Mouse (Mus musculus): ENCODE data around the gene Il4i1. TPM values are rescaled to one million over a fixed set of nuclear protein-coding genes. Genes with fewer than 3 reads are reported as not detected.

Gene Il4i1
- total RNA-seq (2015) (0.38 and 1.9 TPM in 2 replicates), total RNA-seq (2017) (1.5 TPM in 1 of 2 replicates, not detected in the other)

GRCm38 (mm10) chr7:44815721-44816469 is at the start of gene Il4i1, which contains the start of gene Nup62:
Gene Il4i1 (plus strand): TSS chr7:44816387.
Gene Nup62 (plus strand): TSS chr7:44816088.
- ATAC-seq (ENCODE audit: poor library complexity, severe bottlenecking) = peak; percentile 92

- ATAC-seq (ENCODE audit: poor library complexity, severe bottlenecking) = no peak
Measured at GRCm38 (mm10) chr7:44768129-44768528, 48.1 kb upstream of the Il4i1 start.

DNA sequence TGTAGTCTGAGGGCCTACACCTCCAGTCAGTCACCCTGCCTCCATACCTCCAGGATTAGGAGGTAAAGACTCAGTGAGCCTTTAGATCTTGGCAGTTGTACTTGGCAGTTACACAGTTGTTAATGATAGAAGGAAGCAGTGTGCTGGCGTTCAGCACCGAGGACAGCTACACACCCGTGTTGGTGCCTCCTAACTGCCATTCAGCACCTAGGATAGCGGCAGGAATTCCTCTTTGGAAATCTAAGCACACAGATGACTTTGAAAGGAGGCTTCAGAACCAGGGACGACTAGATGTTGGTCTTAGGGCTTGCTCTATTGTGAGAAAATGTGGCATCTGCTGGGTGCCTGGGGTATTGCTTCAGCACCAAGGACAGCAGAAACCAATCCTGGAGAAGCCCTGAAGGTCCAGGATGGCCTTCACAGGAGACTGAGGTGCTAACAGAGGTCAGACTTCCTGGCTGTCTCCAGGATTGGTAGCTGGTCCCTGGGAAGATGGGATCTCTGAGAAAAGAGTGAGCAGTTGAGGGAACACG is 46.1 kb upstream of the Il4i1 start:
- ATAC-seq (ENCODE audit: poor library complexity, severe bottlenecking) = no peak

DNA sequence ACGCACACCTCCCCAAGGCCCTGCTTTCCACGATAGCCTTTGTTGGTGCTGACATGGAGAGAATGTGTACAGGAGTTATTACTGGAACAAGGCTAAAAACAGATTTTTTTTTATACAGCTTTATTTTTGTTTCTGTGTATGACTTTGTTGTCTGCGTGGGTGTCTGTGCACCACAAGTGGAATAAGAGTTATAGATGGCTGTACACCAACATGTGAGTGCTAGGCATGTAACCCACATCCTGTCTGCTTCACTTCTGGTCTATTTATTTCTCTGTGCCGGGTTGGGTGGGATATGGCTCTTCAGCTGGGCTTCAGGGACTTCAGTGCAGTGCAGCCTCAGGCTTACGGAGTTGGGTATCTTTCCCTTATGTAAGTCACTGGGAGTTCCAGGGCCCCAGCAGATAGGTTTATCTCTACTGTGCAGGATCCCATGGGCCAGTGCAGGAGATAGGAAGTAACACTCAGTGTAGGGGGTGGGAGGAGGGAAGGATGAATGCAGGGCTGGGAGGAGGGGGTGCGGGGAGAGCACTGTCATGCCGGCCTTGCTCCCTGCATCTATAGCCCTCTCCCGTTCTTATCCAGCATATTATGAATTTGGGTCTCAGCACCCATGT is 43.5 kb upstream of the Il4i1 start:
- ATAC-seq (ENCODE audit: poor library complexity, severe bottlenecking) = no peak

DNA sequence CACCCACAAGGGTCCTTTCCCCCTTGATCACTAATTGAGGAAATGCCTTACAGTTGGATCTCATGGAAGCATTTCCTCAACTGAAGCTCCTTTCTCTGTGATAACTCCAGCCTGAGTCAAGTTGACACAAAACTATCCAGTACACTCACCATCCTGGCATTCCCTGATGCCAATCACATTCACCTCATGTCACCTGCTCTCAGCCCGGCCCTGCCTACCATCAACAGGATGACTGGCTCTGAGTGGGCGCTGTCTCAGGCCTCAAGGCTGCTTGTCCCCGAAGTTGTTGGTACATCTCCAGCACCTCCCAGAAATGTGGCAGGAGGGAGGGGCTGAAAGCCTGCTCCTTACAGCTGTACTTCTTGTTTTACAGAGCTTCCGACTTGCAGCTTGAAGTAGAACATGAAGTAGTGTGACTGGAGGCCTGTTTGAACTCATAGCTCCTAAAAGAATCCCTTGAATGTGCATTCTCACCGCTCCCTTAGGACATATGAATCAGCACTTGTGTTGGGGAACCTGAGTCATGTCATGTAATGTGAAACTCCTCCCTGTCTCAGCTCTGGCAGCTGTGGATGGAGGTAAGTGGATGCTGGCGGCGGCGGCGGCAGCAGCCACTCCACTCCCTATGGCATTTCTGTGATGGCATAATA is 39.2 kb upstream of the Il4i1 start:
- no peak for ATAC-seq (ENCODE audit: poor library complexity, severe bottlenecking)

DNA sequence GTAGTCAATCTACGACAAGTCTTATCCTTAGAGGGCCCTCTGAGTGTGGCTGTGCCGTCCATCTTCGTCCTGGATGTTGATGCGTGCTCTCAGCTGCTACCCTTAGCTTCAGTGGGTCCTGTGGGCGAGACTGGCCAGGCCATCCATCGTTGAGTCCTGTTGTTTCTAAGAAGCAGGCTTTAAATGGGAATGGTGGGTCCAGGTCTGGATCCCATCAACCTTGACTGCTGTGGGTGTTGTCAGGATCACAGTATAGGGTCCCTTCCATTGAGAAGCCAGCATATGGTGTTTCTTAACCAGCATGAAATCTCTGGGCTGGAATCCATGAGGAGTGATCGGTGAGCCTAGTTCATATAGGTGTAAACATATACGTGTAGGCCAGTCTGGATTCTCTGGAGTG is 36.1 kb upstream of the Il4i1 start:
- no peak for ATAC-seq (ENCODE audit: poor library complexity, severe bottlenecking)

- no peak for ATAC-seq (ENCODE audit: poor library complexity, severe bottlenecking)
Measured at GRCm38 (mm10) chr7:44789531-44789930, 26.7 kb upstream of the Il4i1 start.

GRCm38 (mm10) chr7:44790066-44790465 is 26.1 kb upstream of the Il4i1 start:
- no peak for ATAC-seq (ENCODE audit: poor library complexity, severe bottlenecking)

DNA sequence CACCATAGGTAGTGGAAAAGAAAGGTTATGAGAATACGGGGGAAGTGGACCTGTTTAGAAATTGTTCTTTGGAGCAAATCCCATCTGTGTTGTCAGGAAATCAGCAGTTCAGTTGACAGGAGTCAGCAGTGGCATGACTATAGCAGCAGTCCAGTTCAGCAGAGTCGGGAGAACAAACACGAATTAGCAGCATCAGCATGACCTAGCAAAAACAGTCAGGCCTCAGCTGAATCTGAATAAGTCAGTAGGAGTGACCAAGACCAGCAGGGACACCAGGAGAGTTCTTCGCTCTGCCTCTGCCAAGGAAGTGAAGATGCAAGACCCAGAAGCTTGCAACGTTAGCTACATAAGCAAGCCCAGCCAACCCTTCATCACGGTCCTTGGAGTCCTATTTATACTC is 23.4 kb upstream of the Il4i1 start:
- ATAC-seq (ENCODE audit: poor library complexity, severe bottlenecking) = no peak

DNA sequence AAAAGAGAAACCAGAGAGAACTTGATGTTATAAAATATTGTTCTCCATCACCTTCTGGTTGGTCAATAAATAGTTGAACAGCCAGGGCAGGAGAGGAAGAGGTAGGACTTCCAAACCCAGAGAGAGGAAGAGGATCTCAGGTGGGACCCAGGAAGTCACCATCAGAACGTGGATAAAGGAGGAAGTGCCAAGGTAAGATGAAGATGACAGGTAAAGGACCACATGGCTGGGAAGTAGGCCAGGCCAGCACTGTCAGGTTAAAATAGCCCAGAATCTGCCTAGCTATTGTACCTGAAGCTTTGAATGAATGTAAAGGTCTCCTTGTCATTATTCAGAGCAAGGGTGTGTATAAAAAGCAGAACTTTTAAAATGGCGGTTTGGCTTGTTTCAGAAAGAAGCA is 7.3 kb upstream of the Il4i1 start:
- no peak for ATAC-seq (ENCODE audit: poor library complexity, severe bottlenecking)

DNA sequence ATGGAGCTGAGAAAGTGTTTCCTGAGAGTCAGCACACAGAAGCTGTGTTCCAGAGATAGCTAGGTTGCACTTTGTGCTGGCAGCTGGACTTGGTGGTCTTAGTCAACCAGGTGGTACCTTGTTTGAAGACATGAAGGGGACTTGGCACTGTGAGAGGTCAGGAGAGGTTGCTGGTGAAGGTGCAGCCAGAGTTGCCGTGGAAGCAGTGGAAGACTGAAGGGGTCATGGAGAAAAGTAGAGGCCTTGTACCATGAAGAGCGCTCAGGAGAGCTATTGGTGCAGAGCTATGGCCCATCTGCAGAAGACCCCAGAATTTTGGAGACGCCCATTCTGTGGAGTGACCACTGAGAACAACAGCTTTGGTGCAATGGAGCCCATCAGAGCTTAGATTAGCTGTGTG is 6.7 kb upstream of the Il4i1 start:
- no peak for ATAC-seq (ENCODE audit: poor library complexity, severe bottlenecking)

DNA sequence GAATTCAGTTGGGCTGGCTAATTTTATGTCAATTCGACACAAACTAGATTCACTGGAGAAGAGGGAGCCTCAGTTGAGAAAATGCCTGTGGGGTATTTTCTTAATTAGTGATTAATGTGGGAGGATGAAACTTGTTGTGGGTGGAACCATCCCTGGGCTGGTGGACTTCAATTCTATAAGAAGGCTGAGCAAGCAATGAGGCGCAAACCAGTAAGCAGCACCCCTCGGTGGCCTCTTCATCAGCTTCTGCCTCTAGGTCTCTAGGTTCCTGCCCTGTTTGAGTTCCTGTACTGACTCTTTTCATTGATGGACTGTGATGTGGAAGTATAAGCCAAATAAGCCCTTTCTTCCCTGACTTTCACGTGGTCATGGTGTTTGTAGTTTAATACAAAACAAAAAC is 5.8 kb upstream of the Il4i1 start:
- ATAC-seq (ENCODE audit: poor library complexity, severe bottlenecking) = no peak

GRCm38 (mm10) chr7:44810819-44811557 is 5.2 kb upstream of the Il4i1 start:
- no peak for ATAC-seq (ENCODE audit: poor library complexity, severe bottlenecking)

GRCm38 (mm10) chr7:44812651-44813325 is 3.4 kb upstream of the Il4i1 start:
- no peak for ATAC-seq (ENCODE audit: poor library complexity, severe bottlenecking)

- ATAC-seq (ENCODE audit: poor library complexity, severe bottlenecking) = no peak
Measured at GRCm38 (mm10) chr7:44813985-44814384, 2.2 kb upstream of the Il4i1 start.

DNA sequence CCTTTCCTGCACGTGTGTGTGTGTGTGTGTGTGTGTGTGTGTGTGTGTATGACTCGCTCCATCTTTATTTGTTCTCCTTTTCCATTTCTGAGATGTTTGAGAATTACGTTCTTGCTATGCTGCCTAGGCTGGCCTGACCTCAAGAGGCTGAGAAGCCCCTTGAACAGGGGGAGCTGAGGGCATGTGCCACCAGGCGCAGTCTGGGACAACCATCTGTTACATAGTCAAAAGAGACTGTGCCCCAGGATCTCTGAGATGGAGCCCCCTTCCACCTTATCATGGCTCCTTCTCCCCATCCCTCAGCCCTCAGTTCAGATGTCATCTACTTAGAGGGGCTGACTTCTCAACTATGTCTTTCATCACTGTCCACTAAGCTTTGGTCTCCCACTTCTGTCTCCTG is 1.8 kb upstream of the Il4i1 start:
- ATAC-seq (ENCODE audit: poor library complexity, severe bottlenecking) = no peak

- no peak for ATAC-seq (ENCODE audit: poor library complexity, severe bottlenecking)
Measured at GRCm38 (mm10) chr7:44814952-44815553, 1.1 kb upstream of the Il4i1 start.

DNA sequence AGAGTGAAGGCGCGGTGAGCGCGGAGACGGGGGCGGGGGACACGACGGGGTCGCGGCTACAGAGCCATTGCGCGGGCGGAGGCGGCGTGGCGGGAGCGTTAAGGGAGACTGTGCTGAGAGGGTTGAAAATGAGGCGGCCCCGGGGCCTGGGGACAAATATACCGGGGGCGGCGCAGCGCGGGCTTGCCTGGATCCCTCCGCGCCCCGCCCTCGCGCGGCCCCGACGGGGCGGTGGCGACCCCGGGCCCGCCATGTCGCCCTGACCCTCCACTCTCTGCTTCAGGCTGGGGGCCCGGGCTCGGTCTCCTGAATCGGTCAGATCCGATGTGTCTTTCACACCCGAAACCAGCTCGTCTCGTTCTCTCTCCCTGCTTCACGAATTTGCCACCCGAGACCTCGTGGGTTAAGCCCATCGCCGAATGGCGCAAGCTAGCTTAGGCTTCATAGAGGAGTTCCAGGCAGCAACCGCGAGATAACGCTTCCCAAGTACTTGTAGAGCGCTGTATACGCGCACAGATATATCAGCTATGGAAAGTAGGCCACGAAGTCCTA is 359 bp downstream of the Il4i1 start, which contains the start of gene Atf5:
Gene Atf5, minus strand, starts transcription at position 189 of the 552 bp plus-strand sequence.
- ATAC-seq (ENCODE audit: poor library complexity, severe bottlenecking) = no peak

GRCm38 (mm10) chr7:44817441-44817840 is 1.3 kb downstream of the Il4i1 start:
- no peak for ATAC-seq (ENCODE audit: poor library complexity, severe bottlenecking)

DNA sequence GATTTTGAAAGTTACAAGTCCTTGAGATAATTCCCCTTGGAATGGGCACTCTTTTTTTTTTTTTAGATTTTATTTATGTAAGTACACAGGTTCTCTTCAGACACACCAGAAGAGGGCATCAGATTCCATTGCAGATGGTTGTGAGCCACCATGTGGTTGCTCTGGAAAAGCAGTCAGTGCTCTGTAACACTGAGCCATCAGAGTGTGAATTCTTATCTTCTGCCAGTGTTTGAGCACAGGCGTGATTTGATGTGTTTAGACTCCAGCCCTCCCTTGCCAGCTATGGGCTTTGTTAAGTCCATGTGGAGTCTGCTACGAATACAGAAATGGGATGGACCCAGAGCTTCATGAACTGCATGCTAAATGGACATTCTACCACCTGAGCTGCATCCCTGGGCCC is 2.0 kb downstream of the Il4i1 start:
- no peak for ATAC-seq (ENCODE audit: poor library complexity, severe bottlenecking)

Measured in megakaryocyte, adult 5-6 weeks (primary cell).